Mouse (Mus musculus) midbrain, embryonic 10.5 days (tissue): ENCODE data around the gene Mepce. TPM values are rescaled to one million over a fixed set of nuclear protein-coding genes. Genes with fewer than 3 reads are reported as not detected.
A peak's percentile ranks its signal among the peaks of the same experiment; 100 is the strongest.
"Not testable (repeated sequence)": the region's sequence is repeated elsewhere in the genome, so short reads cannot be mapped to it uniquely, and the experiment has no call there.

Source experiments
- DNase-seq: peaks from one replicate; pipeline ENCODE4 v3.0.0-alpha.2; 2017; ENCODE audit warnings: low spot score
- H3K27ac ChIP-seq: fragments of 300-500 bp; sonication (generic); replicated peaks from 2 replicates; pipeline ENCODE4 v1.5.1; 2016; ENCODE audit warnings: mild to moderate bottlenecking
- H3K27me3 ChIP-seq: fragments of 300-500 bp; sonication (generic); 2 replicates; pipeline ENCODE4 v1.6.1; 2016; ENCODE audit warnings: low read depth, mild to moderate bottlenecking; ENCODE audit not compliant: poor library complexity, severe bottlenecking
- H3K36me3 ChIP-seq: fragments of 300-500 bp; sonication (generic); 2 replicates; pipeline ENCODE4 v1.6.1; 2016; ENCODE audit warnings: mild to moderate bottlenecking, moderate library complexity
- H3K4me1 ChIP-seq: fragments of 300-500 bp; sonication (generic); 2 replicates; pipeline ENCODE4 v1.6.1; 2016
- H3K4me3 ChIP-seq: fragments of 300-500 bp; sonication (generic); 2 replicates; pipeline ENCODE4 v1.5.1; 2016; ENCODE audit warnings: mild to moderate bottlenecking, moderate library complexity
- H3K9me3 ChIP-seq: fragments of 300-500 bp; sonication (generic); replicated peaks from 2 replicates; pipeline ENCODE4 v1.6.1; 2016; ENCODE audit warnings: mild to moderate bottlenecking
- WGBS: fragments of 180-500 bp; shearing (Covaris S2); methylation state at CpG from one replicate; pipeline ENCODE4 v1.1.7; 2016; 5-methylcytosine and 5-hydroxymethylcytosine counted together
- polyA plus RNA-seq: library from polyadenylated mRNA; unstranded; fragments of >200 nt; fragmentation: Nextera tagmentation; extraction: Ambion mirVana; gene quantifications from 2 replicates; pipeline ENCODE4 v1.2.1, GENCODE M21; 2016

The Mepce gene
- polyA plus RNA-seq, 1 experiment from 2014 or later = 11.7 TPM

DNA sequence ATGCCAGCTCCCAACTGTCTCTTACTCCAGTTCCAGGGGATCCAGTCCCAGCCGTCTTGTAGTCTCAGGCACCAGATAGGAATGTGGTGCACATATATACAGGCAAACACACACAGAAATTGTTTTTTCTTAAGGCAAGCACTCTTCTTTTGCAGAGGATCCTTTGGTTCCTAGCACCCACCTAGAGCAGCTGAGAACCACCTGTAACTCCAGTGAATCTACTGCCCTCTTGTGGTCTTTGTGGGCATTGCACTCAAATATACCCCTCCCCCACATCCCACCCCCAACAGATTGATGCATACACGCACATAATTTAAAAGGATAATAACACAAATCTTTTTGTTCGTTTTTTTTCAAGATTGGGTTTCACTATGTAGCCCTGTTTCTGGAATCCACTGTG lies 21.2 kb downstream of the Mepce start:
- Histone ChIP-seq H3K27me3 (no peaks in the 10 kb centered on the region), H3K27ac (no peak overlapping the region), H3K4me1 (peaks cover 20% of the 10 kb centered on the region), H3K9me3 (no peaks in the 10 kb centered on the region), H3K4me3 (no peak overlapping the region), H3K36me3 (no peaks in the 10 kb centered on the region)
- DNase-seq = no peak
- 55% methylated on average over 3 of the region's 3 CpGs for WGBS

DNA sequence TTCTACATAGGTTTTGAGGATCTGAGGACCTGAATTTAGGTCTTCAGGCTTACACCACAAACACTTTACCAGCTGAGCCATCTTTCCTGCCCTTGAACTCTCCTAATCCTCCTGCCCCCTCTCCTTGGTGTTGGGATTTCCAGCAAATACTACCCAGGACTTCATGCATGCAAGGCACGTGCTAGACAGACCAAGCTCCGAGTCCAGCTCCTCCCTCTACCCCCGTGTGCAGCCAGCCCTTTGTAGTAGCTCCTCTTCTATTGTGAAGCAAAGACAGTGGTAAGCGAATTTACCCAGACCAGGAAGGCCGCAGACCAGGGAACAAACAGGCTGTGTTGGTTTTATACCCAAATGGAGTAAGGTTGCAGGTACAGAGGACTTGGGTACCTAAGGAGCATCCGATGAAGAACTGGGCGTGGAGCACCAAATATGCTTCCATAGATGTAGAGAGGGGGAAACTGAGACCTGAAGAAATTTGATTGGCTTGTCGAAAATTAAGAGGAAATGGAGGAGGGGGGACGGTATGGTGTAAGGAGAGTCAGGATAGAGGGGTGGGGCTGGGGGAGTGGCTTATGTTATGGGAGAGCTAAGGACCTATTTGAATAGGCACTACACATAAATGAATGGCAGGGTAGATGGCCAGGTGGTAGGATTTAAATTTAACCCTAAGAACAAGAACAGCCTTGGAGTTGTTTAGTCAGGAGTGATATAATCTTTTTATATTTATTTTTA lies 22.7 kb downstream of the Mepce start:
- Histone ChIP-seq H3K27me3 (no peaks in the 10 kb centered on the region), H3K36me3 (0 out of 2 replicates have a peak, but pooled peaks cover 3% of the 10 kb centered on the region), H3K4me3 (no peak overlapping the region), H3K9me3 (no peaks in the 10 kb centered on the region), H3K27ac (0 out of 2 replicates have a peak overlapping the region, but pooled peaks have one; percentile 28), H3K4me1 (peaks cover 23% of the 10 kb centered on the region)
- WGBS = 54% methylated on average over 9 of the region's 9 CpGs
- DNase-seq = no peak

DNA sequence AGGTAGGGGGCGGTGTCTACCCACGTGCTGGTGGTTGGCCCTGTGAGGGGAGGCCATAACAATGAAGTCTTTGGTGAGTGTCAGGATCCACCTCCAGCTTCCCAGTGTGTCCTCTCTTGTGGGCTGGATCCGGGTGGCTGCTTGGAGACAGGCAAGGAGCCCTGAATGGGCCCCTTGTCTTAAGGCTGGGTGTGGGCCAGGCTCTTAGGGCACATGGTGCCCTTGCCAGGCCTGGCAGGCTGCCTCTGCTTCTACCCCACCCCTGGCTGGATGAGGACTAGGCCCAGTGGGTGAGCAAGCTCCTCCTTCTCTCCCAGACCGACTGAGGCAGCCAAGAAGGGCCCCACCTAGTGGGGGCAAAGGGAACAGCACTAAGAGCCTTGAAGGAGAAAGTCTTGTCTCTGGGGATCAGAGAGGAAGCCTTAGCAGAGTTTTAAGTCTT lies 27.5 kb downstream of the Mepce start:
- no peaks in the 10 kb centered on the region for H3K9me3 ChIP-seq
- peak; percentile 77 for DNase-seq
- H3K36me3 ChIP-seq = peaks cover 44% of the 10 kb centered on the region
- H3K4me1 ChIP-seq = peaks cover 13% of the 10 kb centered on the region
- H3K27ac ChIP-seq = peak overlapping the region; percentile 24; the same call in 1 of the 2 replicates
- no peak overlapping the region for H3K4me3 ChIP-seq
- H3K27me3 ChIP-seq = no peaks in the 10 kb centered on the region
- WGBS = 34% methylated on average over 4 of the region's 4 CpGs

DNA sequence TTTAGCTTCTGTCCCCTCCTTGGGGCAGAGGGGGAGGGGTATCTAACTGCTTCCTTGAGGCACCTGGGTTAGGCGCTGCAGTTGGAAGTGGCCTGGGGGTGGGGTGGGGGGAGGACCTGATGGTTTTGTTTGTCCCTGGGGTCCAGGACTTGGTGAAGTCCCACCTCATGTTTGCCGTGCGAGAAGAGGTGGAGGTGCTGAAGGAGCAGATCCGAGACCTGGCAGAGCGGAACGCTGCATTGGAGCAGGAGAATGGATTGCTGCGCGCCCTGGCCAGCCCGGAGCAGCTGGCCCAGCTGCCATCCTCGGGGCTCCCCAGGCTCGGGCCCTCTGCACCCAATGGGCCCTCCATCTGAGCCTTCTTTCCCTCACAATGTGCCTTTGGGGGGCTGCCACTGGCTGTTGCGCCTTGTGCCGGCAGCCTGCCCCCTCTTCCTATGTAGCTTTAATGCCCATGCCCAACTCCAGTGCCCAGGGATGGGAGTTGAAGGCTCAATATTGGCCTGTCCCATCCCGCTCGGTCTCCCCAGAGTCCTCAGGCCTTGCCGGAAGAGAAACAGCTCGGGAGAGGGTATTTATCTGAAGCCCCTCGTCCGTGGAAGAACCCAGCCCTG lies 28.4 kb downstream of the Mepce start:
- Histone ChIP-seq H3K4me1 (peaks cover 6% of the 10 kb centered on the region; the same call in 1 of the 2 replicates), H3K4me3 (no peak overlapping the region), H3K27me3 (no peaks in the 10 kb centered on the region), H3K9me3 (no peaks in the 10 kb centered on the region), H3K36me3 (peaks cover 49% of the 10 kb centered on the region), H3K27ac (no peak overlapping the region)
- no peak for DNase-seq
- WGBS = 90% methylated on average over 19 of the region's 19 CpGs

DNA sequence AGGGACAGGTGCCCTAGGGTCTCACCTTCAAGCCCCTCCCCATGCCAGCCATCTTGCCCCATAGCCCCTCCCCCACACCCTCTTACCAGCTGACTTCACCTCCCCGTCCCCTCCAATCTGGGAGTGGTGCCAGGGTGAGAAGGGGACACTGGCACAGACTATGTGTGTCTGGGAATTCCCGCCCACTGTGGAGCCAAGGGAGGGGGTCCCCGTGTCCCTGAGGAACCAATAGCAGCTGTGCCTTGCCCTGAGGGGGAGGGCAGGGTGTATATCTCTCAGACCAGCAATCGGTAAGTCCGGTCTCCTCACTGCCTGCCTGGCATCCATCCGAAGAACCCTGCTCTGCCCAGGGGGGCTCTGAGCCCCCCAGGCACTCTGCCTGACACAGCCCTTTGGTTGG lies 29.6 kb downstream of the Mepce start:
- H3K9me3 ChIP-seq = no peaks in the 10 kb centered on the region
- 86% methylated on average over 6 of the region's 6 CpGs for WGBS
- H3K4me3 ChIP-seq = no peak overlapping the region
- peaks cover 6% of the 10 kb centered on the region; the same call in 1 of the 2 replicates for H3K4me1 ChIP-seq
- DNase-seq = no peak
- no peak overlapping the region for H3K27ac ChIP-seq
- H3K27me3 ChIP-seq = no peaks in the 10 kb centered on the region
- H3K36me3 ChIP-seq = peaks cover 60% of the 10 kb centered on the region

DNA sequence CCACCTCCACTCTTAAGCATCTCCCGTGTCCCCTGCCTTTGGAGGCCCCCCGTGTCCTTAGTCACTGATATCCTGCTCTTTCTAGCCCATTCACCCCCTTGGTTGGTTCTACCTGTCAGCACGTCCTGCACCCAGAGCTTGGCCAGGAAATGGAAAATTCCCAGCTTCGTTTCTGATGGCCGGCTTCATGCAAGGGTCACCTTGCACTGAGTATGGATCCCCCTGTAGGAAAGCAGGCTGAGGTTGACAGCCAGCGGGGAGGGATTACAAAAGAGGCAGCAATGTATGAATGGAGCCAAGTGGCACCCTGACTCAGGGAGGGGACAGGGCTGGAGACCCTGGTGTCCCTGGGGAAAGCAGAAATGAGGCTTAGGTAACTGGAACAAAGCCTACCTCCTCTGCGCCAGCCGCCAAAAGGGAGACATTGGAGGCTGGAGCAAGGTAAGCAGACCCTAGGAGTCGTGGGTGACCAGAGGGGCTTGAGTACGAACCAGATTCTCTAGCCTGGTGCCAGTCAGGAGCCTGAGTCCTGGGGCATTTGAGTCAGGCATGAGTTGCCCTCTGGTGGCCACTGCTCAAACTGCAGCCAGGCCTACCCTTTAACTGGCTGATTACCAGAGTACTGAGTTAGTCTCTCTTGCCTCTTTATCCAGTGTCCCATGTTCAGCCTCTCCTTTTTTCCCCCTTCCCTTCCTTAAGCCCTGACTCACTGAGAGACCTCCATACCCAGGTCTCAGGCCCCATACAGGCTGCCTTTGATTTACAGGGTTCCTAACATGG lies 30.4 kb downstream of the Mepce start:
- Histone ChIP-seq H3K4me3 (no peak overlapping the region), H3K9me3 (no peaks in the 10 kb centered on the region), H3K27ac (no peak overlapping the region), H3K27me3 (no peaks in the 10 kb centered on the region), H3K4me1 (peaks cover 6% of the 10 kb centered on the region; the same call in 1 of the 2 replicates), H3K36me3 (peaks cover 68% of the 10 kb centered on the region)
- peak; percentile 84 for DNase-seq
- WGBS = 45% methylated on average over 10 of the region's 10 CpGs

DNA sequence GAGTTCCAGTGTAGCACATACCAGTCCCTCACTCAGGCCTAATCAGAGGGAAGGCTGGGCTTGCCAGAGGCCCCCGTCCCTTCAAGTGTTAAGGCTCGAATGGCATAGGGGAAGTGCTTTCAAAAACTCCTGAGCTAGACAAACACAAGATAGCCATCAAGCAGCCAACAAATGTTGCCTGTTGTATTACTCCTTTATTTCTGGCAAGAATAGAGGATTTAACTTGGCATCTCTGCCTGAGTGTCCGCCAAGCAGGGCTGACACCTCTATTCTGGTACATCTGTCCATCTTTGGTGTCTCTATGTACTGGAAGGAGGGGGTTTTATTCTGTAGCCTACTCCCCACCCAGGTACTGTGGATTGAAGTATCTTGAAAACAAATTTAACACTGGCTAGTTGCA lies 31.3 kb downstream of the Mepce start:
- H3K4me1 ChIP-seq = peaks cover 6% of the 10 kb centered on the region; the same call in 1 of the 2 replicates
- no peak overlapping the region for H3K4me3 ChIP-seq
- H3K27ac ChIP-seq = no peak overlapping the region
- no peaks in the 10 kb centered on the region for H3K9me3 ChIP-seq
- WGBS = 91% methylated on average over 3 of the region's 3 CpGs
- no peak for DNase-seq
- H3K36me3 ChIP-seq = peaks cover 78% of the 10 kb centered on the region
- no peaks in the 10 kb centered on the region for H3K27me3 ChIP-seq

DNA sequence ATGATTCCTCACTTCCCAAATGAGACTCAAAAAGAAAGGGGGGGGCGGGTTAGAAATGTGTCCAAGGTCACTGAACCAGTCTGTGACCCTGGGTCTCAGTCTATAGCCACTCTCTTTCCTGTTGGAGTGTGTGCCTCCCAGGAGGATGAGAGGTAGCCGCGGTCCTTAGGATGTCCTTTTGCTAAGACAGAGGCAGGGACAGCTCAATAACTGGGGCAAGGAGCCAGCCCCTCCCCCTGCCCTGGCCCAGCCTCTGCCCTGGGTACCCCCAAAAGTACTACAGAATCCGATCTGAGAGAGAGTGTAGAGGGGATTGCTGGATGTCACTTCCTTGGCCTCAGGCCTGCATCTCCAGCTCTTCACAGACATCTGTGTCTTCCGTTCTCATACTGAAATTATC lies 32.0 kb downstream of the Mepce start:
- no peaks in the 10 kb centered on the region for H3K27me3 ChIP-seq
- no peak overlapping the region for H3K4me3 ChIP-seq
- no peak overlapping the region for H3K27ac ChIP-seq
- H3K9me3 ChIP-seq = no peaks in the 10 kb centered on the region
- WGBS = 86% methylated on average over 5 of the region's 5 CpGs
- H3K4me1 ChIP-seq = peaks cover 6% of the 10 kb centered on the region; the same call in 1 of the 2 replicates
- no peak for DNase-seq
- peaks cover 81% of the 10 kb centered on the region for H3K36me3 ChIP-seq

DNA sequence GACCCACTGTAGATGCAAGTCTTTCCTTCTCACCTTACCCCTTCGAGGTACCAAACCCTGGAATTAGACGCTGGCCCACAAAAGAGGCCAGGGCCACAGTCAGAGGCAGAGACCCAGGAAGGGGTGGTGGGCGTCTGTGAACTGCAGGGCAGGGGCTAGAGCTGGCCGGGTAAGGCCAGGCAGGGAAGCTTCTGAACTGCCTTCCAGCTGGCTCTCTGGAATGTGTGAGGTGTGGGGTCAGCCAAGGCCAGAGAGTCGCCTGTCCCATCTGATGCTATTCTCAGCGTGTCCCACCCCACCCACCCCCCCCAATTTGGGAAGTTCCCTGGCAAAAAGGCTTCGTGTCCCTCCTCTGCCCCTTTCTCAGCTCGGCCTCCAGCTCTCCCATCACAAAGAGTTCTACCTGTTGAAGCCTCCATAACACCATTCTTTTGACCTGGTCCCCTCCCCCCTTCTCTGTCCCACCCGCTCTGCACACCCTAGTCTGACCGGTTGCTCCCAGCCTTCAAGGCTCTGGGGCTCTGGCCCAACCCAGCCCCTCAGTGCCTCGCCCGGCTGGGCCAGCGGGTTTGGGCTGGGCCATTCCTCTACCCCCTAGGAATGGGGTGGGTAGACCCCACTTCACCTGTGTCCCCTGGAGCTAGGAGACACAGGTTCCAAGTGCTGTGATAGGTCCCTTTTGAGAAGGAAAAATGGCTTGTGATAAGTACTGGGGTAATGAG lies 34.2 kb downstream of the Mepce start:
- peaks cover 71% of the 10 kb centered on the region for H3K36me3 ChIP-seq
- 85% methylated on average over 13 of the region's 13 CpGs for WGBS

DNA sequence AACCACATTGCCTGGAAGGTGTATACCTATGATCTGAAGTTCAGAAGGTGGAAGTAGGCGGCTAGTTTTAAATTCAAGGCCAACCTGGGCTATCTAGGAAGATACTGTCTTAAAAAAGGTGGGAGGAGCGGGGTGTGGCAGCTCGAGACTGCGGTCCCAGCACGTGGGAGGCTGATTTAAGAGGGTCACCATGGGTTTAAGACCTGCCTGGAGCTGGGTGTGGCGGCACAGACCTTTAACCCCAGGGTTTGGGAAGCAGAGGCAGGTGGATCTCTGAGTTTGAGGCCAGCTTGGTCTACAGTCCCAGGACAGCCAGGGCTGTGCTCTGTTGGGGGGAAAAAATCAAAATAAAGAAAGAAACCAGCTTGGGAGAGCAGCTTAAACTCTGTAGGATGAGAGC lies 35.5 kb downstream of the Mepce start:
- no peaks in the 10 kb centered on the region for H3K9me3 ChIP-seq
- peaks cover 27% of the 10 kb centered on the region for H3K4me1 ChIP-seq
- no peaks in the 10 kb centered on the region for H3K27me3 ChIP-seq
- 96% methylated on average over 6 of the region's 6 CpGs for WGBS
- no peak for DNase-seq
- H3K27ac ChIP-seq = no peak overlapping the region
- no peak overlapping the region for H3K4me3 ChIP-seq
- H3K36me3 ChIP-seq = peaks cover 63% of the 10 kb centered on the region

More for the DNA sequence above, 34.2 kb downstream of the Mepce start:
- DNase-seq = no peak
- H3K4me3 ChIP-seq = no peak overlapping the region
- peaks cover 16% of the 10 kb centered on the region for H3K4me1 ChIP-seq
- no peak overlapping the region for H3K27ac ChIP-seq
- no peaks in the 10 kb centered on the region for H3K27me3 ChIP-seq
- no peaks in the 10 kb centered on the region for H3K9me3 ChIP-seq

DNA sequence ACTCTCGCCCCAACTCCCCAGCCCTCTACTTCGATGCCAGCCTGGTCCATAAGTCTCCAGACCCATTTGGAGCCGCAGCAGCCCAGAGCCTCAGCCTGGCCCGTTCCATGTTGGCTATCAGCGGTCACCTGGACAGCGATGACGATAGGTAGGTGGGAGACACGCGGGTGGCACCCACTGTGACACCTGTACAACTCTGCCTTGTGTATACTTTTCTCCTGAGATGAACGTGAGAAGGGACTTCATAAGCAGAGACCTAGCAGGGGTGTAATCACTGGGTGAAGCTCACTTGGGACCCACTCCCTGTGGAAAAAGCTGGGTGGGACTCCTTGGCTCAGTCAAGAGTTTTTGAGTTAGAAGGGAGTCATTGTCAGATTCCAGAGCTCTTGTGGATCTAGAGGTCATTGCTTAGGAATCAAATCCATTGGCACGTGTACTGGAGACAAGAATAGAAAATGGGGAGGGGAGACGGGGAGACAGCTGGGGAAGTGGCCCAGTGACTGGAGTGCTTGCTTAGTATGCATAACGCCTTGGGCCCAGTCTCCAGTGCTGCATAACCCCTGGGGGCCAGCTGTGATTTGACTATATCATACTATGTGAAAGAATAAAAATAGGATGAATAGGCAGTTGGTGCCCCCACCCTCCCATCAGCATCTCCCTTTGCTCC lies 36.1 kb downstream of the Mepce start:
- 92% methylated on average over 13 of the region's 13 CpGs for WGBS
- H3K36me3 ChIP-seq = peaks cover 57% of the 10 kb centered on the region
- no peak for DNase-seq

DNA sequence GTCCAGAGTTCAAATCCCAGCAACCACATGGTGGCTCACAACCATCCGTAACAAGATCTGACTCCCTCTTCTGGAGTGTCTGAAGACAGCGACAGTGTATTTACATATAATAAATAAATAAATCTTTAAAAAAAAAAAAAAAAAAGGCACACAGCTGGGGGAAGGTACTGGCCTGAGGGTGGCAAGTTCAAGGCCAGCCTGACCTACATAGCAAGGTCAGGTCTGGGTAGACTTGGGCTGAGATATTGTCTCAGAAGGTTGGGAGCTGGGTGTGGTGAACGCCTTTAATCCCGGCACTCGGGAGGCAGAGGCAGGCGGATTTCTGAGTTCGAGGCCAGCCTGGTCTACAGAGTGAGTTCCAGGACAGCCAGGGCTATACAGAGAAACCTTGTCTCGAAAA lies 37.2 kb downstream of the Mepce start:
- peaks cover 43% of the 10 kb centered on the region for H3K4me1 ChIP-seq
- peaks cover 45% of the 10 kb centered on the region for H3K36me3 ChIP-seq
- WGBS = 93% methylated on average over 7 of the region's 8 CpGs
- H3K9me3 ChIP-seq, H3K4me3 ChIP-seq, H3K27ac ChIP-seq, H3K27me3 ChIP-seq, DNase-seq: not testable (repeated sequence)

More for the DNA sequence above, 36.1 kb downstream of the Mepce start:
- no peak overlapping the region for H3K4me3 ChIP-seq
- no peak overlapping the region for H3K27ac ChIP-seq
- peaks cover 32% of the 10 kb centered on the region for H3K4me1 ChIP-seq
- H3K27me3 ChIP-seq = no peaks in the 10 kb centered on the region
- no peaks in the 10 kb centered on the region for H3K9me3 ChIP-seq
